In genomic region chr5:107101684-107102083, GRCm38 (mm10) we compare ENCODE assay signal across 22 mouse cellular contexts.
DNase-seq lines count a peak whose midpoint lies in the region; ATAC-seq and TF ChIP-seq lines count a peak whose summit lies in the region.
"Had no signal": no experiment of that assay in that cellular context is flagged by ENCODE, and none has a peak within 500 bp of the region (broad histone marks: within the 10 kb centered on the region; RNA-seq: fewer than 3 reads in every experiment).

No protein-coding gene starts in this region.

- no peak for TF ChIP-seq CTCF in gastrocnemius, adult 2 months (IDR thresholded peaks at IDR 0.05)
- no peak for TF ChIP-seq CTCF in stomach, postnatal 0 days (IDR thresholded peaks at IDR 0.05; ENCODE audit: low read depth)

- H3K36me3 ChIP-seq in stomach, embryonic 16.5 days (ENCODE audit: control insufficient read depth, insufficient read depth, low read length), result no peaks in the 10 kb centered on the region
- no peaks in the 10 kb centered on the region for H3K36me3 ChIP-seq in stomach, postnatal 0 days (ENCODE audit: control insufficient read depth, insufficient read depth, low read length)
- no peaks in the 10 kb centered on the region for H3K36me3 ChIP-seq in embryonic facial prominence, embryonic 15.5 days
- H3K36me3 ChIP-seq in hindbrain, embryonic 12.5 days, result no peaks in the 10 kb centered on the region
- H3K36me3 ChIP-seq: forebrain, embryonic 12.5 days; forebrain, embryonic 15.5 days; heart, embryonic 13.5 days; hindbrain, embryonic 15.5 days had no signal

- no peaks in the 10 kb centered on the region for H3K27me3 ChIP-seq in stomach, embryonic 16.5 days (ENCODE audit: control insufficient read depth, insufficient read depth, low read length)
- H3K27me3 ChIP-seq in stomach, postnatal 0 days (ENCODE audit: control insufficient read depth, insufficient read depth, low read length), result no peaks in the 10 kb centered on the region
- no peaks in the 10 kb centered on the region for H3K27me3 ChIP-seq in embryonic facial prominence, embryonic 15.5 days
- no peaks in the 10 kb centered on the region for H3K27me3 ChIP-seq in hindbrain, embryonic 12.5 days
- H3K27me3 ChIP-seq: forebrain, embryonic 15.5 days; heart, embryonic 13.5 days; hindbrain, embryonic 15.5 days had no signal

- H3K4me2 ChIP-seq in stomach, embryonic 16.5 days (ENCODE audit: low read depth, low read length), result no peak overlapping the region
- no peak overlapping the region for H3K4me2 ChIP-seq in stomach, postnatal 0 days (replicated peaks; ENCODE audit: low read depth)
- H3K4me2 ChIP-seq in embryonic facial prominence, embryonic 15.5 days (replicated peaks), result no peak overlapping the region
- H3K4me2 ChIP-seq in hindbrain, embryonic 12.5 days (replicated peaks), result no peak overlapping the region
- H3K4me2 ChIP-seq: forebrain, embryonic 12.5 days; forebrain, embryonic 15.5 days; heart, embryonic 13.5 days; hindbrain, embryonic 15.5 days had no signal

- peaks cover 19% of the 10 kb centered on the region; the same call in 1 of the 2 replicates for H3K4me1 ChIP-seq in stomach, embryonic 16.5 days (ENCODE audit: control insufficient read depth, insufficient read depth, low read length)
- H3K4me1 ChIP-seq in stomach, postnatal 0 days (replicated peaks; ENCODE audit: control insufficient read depth, insufficient read depth), result no peaks in the 10 kb centered on the region
- peaks cover 22% of the 10 kb centered on the region for H3K4me1 ChIP-seq in embryonic facial prominence, embryonic 15.5 days
- peaks cover 5% of the 10 kb centered on the region for H3K4me1 ChIP-seq in hindbrain, embryonic 12.5 days
- H3K4me1 ChIP-seq: hindbrain, embryonic 15.5 days had no signal

- no peak overlapping the region for H3K4me3 ChIP-seq in gastrocnemius, adult 2 months
- no peak overlapping the region for H3K4me3 ChIP-seq in stomach, embryonic 16.5 days (replicated peaks; ENCODE audit: low read length)
- H3K4me3 ChIP-seq in stomach, postnatal 0 days (ENCODE audit: low read depth, low read length), result no peak overlapping the region
- H3K4me3 ChIP-seq in embryonic facial prominence, embryonic 15.5 days (replicated peaks), result no peak overlapping the region
- H3K4me3 ChIP-seq in hindbrain, embryonic 12.5 days, result no peak overlapping the region
- H3K4me3 ChIP-seq: erythroblast, embryonic 14.5 days; forebrain, embryonic 12.5 days; forebrain, embryonic 15.5 days; heart, embryonic 13.5 days; hindbrain, embryonic 15.5 days had no signal

- no peak for ATAC-seq in stomach, embryonic 16.5 days (ENCODE audit: insufficient read depth, low FRiP score)
- no peak for ATAC-seq in stomach, postnatal 0 days (ENCODE audit: low FRiP score, low TSS enrichment)
- no peak for ATAC-seq in embryonic facial prominence, embryonic 15.5 days (ENCODE audit: insufficient number of reproducible peaks, low FRiP score, low TSS enrichment, low read depth)
- no peak for ATAC-seq in hindbrain, embryonic 12.5 days (ENCODE audit: low FRiP score)
- ATAC-seq: forebrain, embryonic 15.5 days had no signal

- H3K9me3 ChIP-seq in stomach, embryonic 16.5 days (replicated peaks; ENCODE audit: control insufficient read depth, low read length), result no peaks in the 10 kb centered on the region
- H3K9me3 ChIP-seq in stomach, postnatal 0 days (ENCODE audit: control insufficient read depth, low read length), result no peaks in the 10 kb centered on the region
- H3K9me3 ChIP-seq in embryonic facial prominence, embryonic 15.5 days (replicated peaks), result no peaks in the 10 kb centered on the region
- no peaks in the 10 kb centered on the region for H3K9me3 ChIP-seq in hindbrain, embryonic 12.5 days (replicated peaks)
- H3K9me3 ChIP-seq: forebrain, embryonic 12.5 days; forebrain, embryonic 15.5 days; heart, embryonic 13.5 days; hindbrain, embryonic 15.5 days had no signal

- WGBS in stomach, embryonic 16.5 days, result 47% methylated on average over 4 of the region's 4 CpGs
- 55% methylated on average over 4 of the region's 4 CpGs for WGBS in stomach, postnatal 0 days
- 44% methylated on average over 4 of the region's 4 CpGs for WGBS in embryonic facial prominence, embryonic 15.5 days
- WGBS in hindbrain, embryonic 12.5 days, result 71% methylated on average over 4 of the region's 4 CpGs

- peak overlapping the region; percentile 50; the same call in 1 of the 2 replicates for H3K27ac ChIP-seq in gastrocnemius, adult 2 months
- peak overlapping the region; percentile 46; the same call in 1 of the 2 replicates for H3K27ac ChIP-seq in stomach, embryonic 16.5 days (ENCODE audit: low read length)
- H3K27ac ChIP-seq in stomach, postnatal 0 days (replicated peaks), result no peak overlapping the region
- H3K27ac ChIP-seq in embryonic facial prominence, embryonic 15.5 days (replicated peaks), result peak overlapping the region; percentile 84
- H3K27ac ChIP-seq in hindbrain, embryonic 12.5 days, result no peak overlapping the region
- H3K27ac ChIP-seq: forebrain, embryonic 12.5 days; forebrain, embryonic 15.5 days; heart, embryonic 13.5 days; hindbrain, embryonic 15.5 days had no signal

- no peak overlapping the region for H3K9ac ChIP-seq in stomach, embryonic 16.5 days (ENCODE audit: low read length)
- H3K9ac ChIP-seq in stomach, postnatal 0 days (ENCODE audit: low read length), result no peak overlapping the region
- no peak overlapping the region for H3K9ac ChIP-seq in embryonic facial prominence, embryonic 15.5 days
- H3K9ac ChIP-seq in hindbrain, embryonic 12.5 days, result no peak overlapping the region
- H3K9ac ChIP-seq: forebrain, embryonic 12.5 days; forebrain, embryonic 15.5 days; heart, embryonic 13.5 days; hindbrain, embryonic 15.5 days had no signal

- no peak for TF ChIP-seq EP300 in stomach, postnatal 0 days (optimal IDR thresholded peaks at IDR 0.05)

- no peak for DNase-seq in gastrocnemius, adult 2 months
- DNase-seq in gastrocnemius, postnatal 14 days, result no peak
- DNase-seq in stomach, postnatal 0 days (ENCODE audit: low spot score), result no peak
- DNase-seq in thymus, adult 18-20 months, result no peak
- DNase-seq in adrenal gland, adult 8-10 months, result no peak
- DNase-seq: adrenal gland, postnatal 10 days; adrenal gland, postnatal 36 days; cerebellum, adult 18-20 months; cerebellum, adult 9-10 months; cerebellum, postnatal 14 days; gastrocnemius, postnatal 25 days; heart, adult 18-20 months; heart, postnatal 14 days; heart, postnatal 4 days had no signal

- intact Hi-C loops in gastrocnemius, adult 2 months (cut with DNase I), result no loop called here
- intact Hi-C loops in gastrocnemius, postnatal 14 days (cut with DNase I; ENCODE audit: low total_unique reads), result no loop called here

Comparison
In these comparisons a context has a peak if more than half of its experiments do, and no peak if none do; other contexts are left out.
1. H3K27ac ChIP-seq: peak in gastrocnemius, adult 2 months (single experiment), stomach, embryonic 16.5 days (single experiment) and embryonic facial prominence, embryonic 15.5 days (single experiment); none in stomach, postnatal 0 days (single experiment) and hindbrain, embryonic 12.5 days (single experiment).